Mouse (Mus musculus): ENCODE measurements around the gene Nup210l. TPM values are rescaled to one million over a fixed set of nuclear protein-coding genes. Genes with fewer than 3 reads are reported as not detected.
A peak's percentile ranks its signal among the peaks of the same experiment; 100 is the strongest.

Gene Nup210l
- polyA plus RNA-seq, 1 experiment from 2014 or later, result 0.24 TPM

- Histone ChIP-seq H3K4me3 (ENCODE audit: control insufficient read depth in 1 of 2, insufficient read depth in 1 of 2, low read depth in 1 of 2, low read length in 2 of 2) (no peak overlapping the region; a peak in 1 of 4 replicates), H3K9me3 (ENCODE audit: control insufficient read depth, low read length) (no peaks in the 10 kb centered on the region), H3K36me3 (ENCODE audit: control insufficient read depth, insufficient read depth, low read length) (no peaks in the 10 kb centered on the region), H3K4me1 (ENCODE audit: control insufficient read depth in 2 of 2, insufficient read depth in 2 of 2, low read length in 2 of 2) (peaks cover 10 to 33% of the 10 kb centered on the region in 2 experiments), H3K9ac (ENCODE audit: low read length) (no peak overlapping the region), H3K27ac (replicated peaks in 1 of 2; ENCODE audit: control insufficient read depth in 1 of 2, insufficient read depth in 1 of 2, low read depth in 2 of 2, low read length in 2 of 2) (no peak overlapping the region), H3K27me3 (ENCODE audit: control insufficient read depth, insufficient read depth, low read length) (no peaks in the 10 kb centered on the region), H3K4me2 (ENCODE audit: low read length) (peak overlapping the region; percentile 51)
- 15% methylated on average over 5 of the region's 5 CpGs for WGBS
- no peak for ATAC-seq (ENCODE audit: insufficient number of reproducible peaks, insufficient read depth, low FRiP score, low read depth)
These were observed 26.8 kb upstream of the Nup210l start for GRCm38 (mm10) chr3:90076921-90077716.

DNA sequence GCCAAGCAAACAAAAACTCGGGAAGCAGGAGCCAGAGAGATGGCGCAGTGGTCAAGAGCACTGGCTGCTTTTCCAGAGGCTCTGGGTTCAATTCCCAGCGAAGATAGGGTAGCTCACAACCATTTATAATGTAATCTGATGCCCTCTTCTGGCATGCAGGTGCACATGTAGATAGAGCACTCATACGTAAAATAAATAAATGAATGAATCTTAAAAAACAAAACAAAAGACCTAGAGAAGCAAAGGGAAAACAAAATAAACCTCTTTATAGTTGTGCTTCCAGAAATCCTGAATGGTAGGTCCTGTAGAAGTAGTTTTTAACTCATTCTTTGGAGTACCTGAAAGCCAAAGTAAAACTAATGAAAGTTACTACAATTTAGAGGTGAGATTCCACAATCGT lies 25.7 kb upstream of the Nup210l start:
- Histone ChIP-seq H3K4me1 (ENCODE audit: control insufficient read depth in 2 of 2, insufficient read depth in 2 of 2, low read length in 2 of 2) (peaks cover 15 to 40% of the 10 kb centered on the region in 2 experiments), H3K4me2 (ENCODE audit: low read length) (no peak overlapping the region), H3K27me3 (ENCODE audit: control insufficient read depth, insufficient read depth, low read length) (no peaks in the 10 kb centered on the region), H3K9me3 (ENCODE audit: control insufficient read depth, low read length) (no peaks in the 10 kb centered on the region), H3K27ac (replicated peaks in 1 of 2; ENCODE audit: control insufficient read depth in 1 of 2, insufficient read depth in 1 of 2, low read depth in 2 of 2, low read length in 2 of 2) (no peak overlapping the region), H3K9ac (ENCODE audit: low read length) (no peak overlapping the region), H3K4me3 (ENCODE audit: control insufficient read depth in 1 of 2, insufficient read depth in 1 of 2, low read depth in 1 of 2, low read length in 2 of 2) (no peak overlapping the region), H3K36me3 (ENCODE audit: control insufficient read depth, insufficient read depth, low read length) (no peaks in the 10 kb centered on the region)
- 56% methylated on average over 5 of the region's 5 CpGs for WGBS
- no peak for ATAC-seq (ENCODE audit: insufficient number of reproducible peaks, insufficient read depth, low FRiP score, low read depth)

DNA sequence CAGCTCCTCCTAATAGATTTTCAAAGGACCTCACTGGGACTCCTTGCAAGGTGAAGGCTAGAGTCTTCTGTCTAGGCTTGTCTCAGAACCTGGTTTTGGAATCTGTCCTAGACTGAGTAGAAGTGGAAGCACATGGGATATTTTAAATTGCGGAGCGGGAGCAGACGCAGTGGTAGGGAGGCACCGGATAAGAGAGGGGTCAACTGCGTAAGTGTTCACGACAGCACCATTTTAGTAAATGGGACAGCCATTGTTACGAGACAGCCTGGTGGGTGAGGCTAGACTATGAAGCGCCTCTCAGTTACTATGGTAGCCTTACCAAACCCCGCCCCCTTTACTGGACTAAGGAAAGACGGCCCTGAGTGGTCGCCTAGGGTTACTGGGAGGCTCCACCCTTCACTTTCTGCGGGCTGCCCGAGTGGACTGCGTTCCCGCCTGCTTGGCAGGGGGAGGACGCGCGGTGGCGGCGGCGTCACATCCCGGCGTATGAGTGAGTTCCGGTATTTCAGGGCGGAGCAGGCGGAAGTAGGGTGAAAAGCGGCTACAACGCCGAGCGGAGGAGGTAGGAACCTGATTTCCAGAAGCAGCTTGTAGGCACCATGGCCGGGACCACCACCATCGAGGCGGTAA lies 24.7 kb upstream of the Nup210l start:
- H3K4me3 ChIP-seq (ENCODE audit: control insufficient read depth in 1 of 2, insufficient read depth in 1 of 2, low read depth in 1 of 2, low read length in 2 of 2), result peak overlapping the region; percentile 85 to 95
- H3K4me1 ChIP-seq (ENCODE audit: control insufficient read depth in 2 of 2, insufficient read depth in 2 of 2, low read length in 2 of 2), result peaks cover 24 to 47% of the 10 kb centered on the region in 2 experiments
- no peaks in the 10 kb centered on the region for H3K9me3 ChIP-seq (ENCODE audit: control insufficient read depth, low read length)
- WGBS, result 1% methylated on average over 33 of the region's 33 CpGs
- peak overlapping the region; percentile 94 for H3K9ac ChIP-seq (ENCODE audit: low read length)
- no peaks in the 10 kb centered on the region for H3K27me3 ChIP-seq (ENCODE audit: control insufficient read depth, insufficient read depth, low read length)
- H3K4me2 ChIP-seq (ENCODE audit: low read length), result peak overlapping the region; percentile 80
- peak; percentile 92 for ATAC-seq (ENCODE audit: insufficient number of reproducible peaks, insufficient read depth, low FRiP score, low read depth)
- no peaks in the 10 kb centered on the region for H3K36me3 ChIP-seq (ENCODE audit: control insufficient read depth, insufficient read depth, low read length)
- peak overlapping the region; percentile 95 to 99 for H3K27ac ChIP-seq (replicated peaks in 1 of 2; ENCODE audit: control insufficient read depth in 1 of 2, insufficient read depth in 1 of 2, low read depth in 2 of 2, low read length in 2 of 2)

DNA sequence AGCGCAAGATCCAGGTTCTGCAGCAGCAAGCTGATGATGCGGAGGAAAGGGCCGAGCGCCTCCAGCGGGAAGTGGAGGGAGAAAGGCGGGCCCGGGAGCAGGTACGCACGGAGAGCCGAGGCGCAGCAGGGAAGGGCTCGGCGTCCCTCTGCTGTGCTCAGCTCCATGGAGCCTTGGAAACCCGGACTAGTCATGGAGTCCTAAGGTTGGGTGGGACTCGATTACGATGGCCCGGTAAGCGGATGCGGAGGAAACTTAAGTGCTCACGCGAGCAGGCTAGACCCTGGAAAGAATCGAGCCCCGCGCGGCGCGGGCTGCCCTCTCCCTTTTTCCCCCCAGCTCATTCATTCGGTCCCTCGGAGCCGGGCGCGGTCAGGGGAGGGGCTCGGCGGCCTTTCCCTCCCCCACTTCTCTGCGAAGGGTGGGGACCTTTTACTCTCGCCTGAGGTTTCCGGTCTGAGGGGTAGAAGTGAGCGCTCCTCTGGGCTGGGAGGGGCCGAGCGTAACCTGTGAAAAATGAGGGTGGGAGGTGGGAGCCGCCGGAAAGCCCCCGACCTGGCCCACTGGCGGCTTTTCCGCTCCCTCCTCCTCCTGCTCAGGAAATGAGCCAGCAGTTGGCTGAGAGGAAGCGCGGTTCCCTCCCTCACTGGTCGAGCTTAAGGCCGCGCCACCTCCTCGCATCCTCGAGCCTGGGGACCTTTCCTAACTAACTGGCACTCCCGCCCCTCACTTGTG lies 24.0 kb upstream of the Nup210l start:
- H3K4me3 ChIP-seq (ENCODE audit: control insufficient read depth in 1 of 2, insufficient read depth in 1 of 2, low read depth in 1 of 2, low read length in 2 of 2), result peak overlapping the region; percentile 85 to 95
- no peaks in the 10 kb centered on the region for H3K36me3 ChIP-seq (ENCODE audit: control insufficient read depth, insufficient read depth, low read length)
- H3K4me2 ChIP-seq (ENCODE audit: low read length), result peak overlapping the region; percentile 80
- under 1% methylated on average over 51 of the region's 53 CpGs for WGBS
- no peaks in the 10 kb centered on the region for H3K27me3 ChIP-seq (ENCODE audit: control insufficient read depth, insufficient read depth, low read length)
- peak; percentile 62 for ATAC-seq (ENCODE audit: insufficient number of reproducible peaks, insufficient read depth, low FRiP score, low read depth)
- peaks cover 28 to 53% of the 10 kb centered on the region in 2 experiments for H3K4me1 ChIP-seq (ENCODE audit: control insufficient read depth in 2 of 2, insufficient read depth in 2 of 2, low read length in 2 of 2)
- H3K27ac ChIP-seq (replicated peaks in 1 of 2; ENCODE audit: control insufficient read depth in 1 of 2, insufficient read depth in 1 of 2, low read depth in 2 of 2, low read length in 2 of 2), result peak overlapping the region; percentile 95 to 99
- H3K9me3 ChIP-seq (ENCODE audit: control insufficient read depth, low read length), result no peaks in the 10 kb centered on the region
- H3K9ac ChIP-seq (ENCODE audit: low read length), result peak overlapping the region; percentile 94

GRCm38 (mm10) chr3:90080498-90080863 lies 23.5 kb upstream of the Nup210l start:
- no peak for ATAC-seq (ENCODE audit: insufficient number of reproducible peaks, insufficient read depth, low FRiP score, low read depth)
- 0% methylated on average over 6 of the region's 6 CpGs for WGBS
- peak overlapping the region; percentile 95 to 99 for H3K27ac ChIP-seq (replicated peaks in 1 of 2; ENCODE audit: control insufficient read depth in 1 of 2, insufficient read depth in 1 of 2, low read depth in 2 of 2, low read length in 2 of 2)

GRCm38 (mm10) chr3:90081365-90082240 lies 22.3 kb upstream of the Nup210l start:
- no peaks in the 10 kb centered on the region for H3K27me3 ChIP-seq (ENCODE audit: control insufficient read depth, insufficient read depth, low read length)
- no peaks in the 10 kb centered on the region for H3K9me3 ChIP-seq (ENCODE audit: control insufficient read depth, low read length)
- H3K27ac ChIP-seq (replicated peaks in 1 of 2; ENCODE audit: control insufficient read depth in 1 of 2, insufficient read depth in 1 of 2, low read depth in 2 of 2, low read length in 2 of 2), result peak overlapping the region; percentile 72 to 99
- no peak for ATAC-seq (ENCODE audit: insufficient number of reproducible peaks, insufficient read depth, low FRiP score, low read depth)
- peak overlapping the region; percentile 80 for H3K4me2 ChIP-seq (ENCODE audit: low read length)
- 67% methylated on average over 5 of the region's 5 CpGs for WGBS
- peaks cover 6% of the 10 kb centered on the region for H3K36me3 ChIP-seq (ENCODE audit: control insufficient read depth, insufficient read depth, low read length)
- peak overlapping the region; percentile 94 for H3K9ac ChIP-seq (ENCODE audit: low read length)
- peak overlapping the region; percentile 23 to 95 for H3K4me3 ChIP-seq (ENCODE audit: control insufficient read depth in 1 of 2, insufficient read depth in 1 of 2, low read depth in 1 of 2, low read length in 2 of 2)
- H3K4me1 ChIP-seq (ENCODE audit: control insufficient read depth in 2 of 2, insufficient read depth in 2 of 2, low read length in 2 of 2), result peaks cover 32 to 61% of the 10 kb centered on the region in 2 experiments

More at GRCm38 (mm10) chr3:90080498-90080863, 23.5 kb upstream of the Nup210l start:
- Histone ChIP-seq H3K4me3 (ENCODE audit: control insufficient read depth in 1 of 2, insufficient read depth in 1 of 2, low read depth in 1 of 2, low read length in 2 of 2) (peak overlapping the region; percentile 85 to 95), H3K4me1 (ENCODE audit: control insufficient read depth in 2 of 2, insufficient read depth in 2 of 2, low read length in 2 of 2) (peaks cover 32 to 59% of the 10 kb centered on the region in 2 experiments), H3K9ac (ENCODE audit: low read length) (peak overlapping the region; percentile 94), H3K4me2 (ENCODE audit: low read length) (peak overlapping the region; percentile 80), H3K36me3 (ENCODE audit: control insufficient read depth, insufficient read depth, low read length) (no peaks in the 10 kb centered on the region), H3K9me3 (ENCODE audit: control insufficient read depth, low read length) (no peaks in the 10 kb centered on the region), H3K27me3 (ENCODE audit: control insufficient read depth, insufficient read depth, low read length) (no peaks in the 10 kb centered on the region)
